Mouse (Mus musculus) gastrocnemius, adult 2 months (tissue): ENCODE measurements at regions not wholly inside any gene's neighbourhood (a gene's known extent, or its start where the extent isn't known, plus 50 kb on each side); places are given as distances from the start of the nearest gene placed in this dataset.

Experiments
- DNase-seq: peaks from one replicate; pipeline ENCODE4 v3.0.0; 2022
- H3K27ac ChIP-seq: fragments of 200-600 bp; 2 replicates; pipeline ENCODE4 v1.8.1; 2022; ENCODE audit warnings: mild to moderate bottlenecking
- H3K4me3 ChIP-seq: fragments of 200-600 bp; 2 replicates; pipeline ENCODE4 v1.8.1; 2022; ENCODE audit warnings: mild to moderate bottlenecking, moderate library complexity
- CTCF ChIP-seq: fragments of 200-600 bp; IDR thresholded peaks from 2 replicates; pipeline ENCODE4 v1.8.1; 2022; ENCODE audit warnings: antibody characterized with exemption, mild to moderate bottlenecking, moderate library complexity
- intact Hi-C: fragments of 180-260 bp; cut with DNase I; formaldehyde crosslinking; loops from one replicate; pipeline ENCODE4 v1.15.1; 2025

DNA sequence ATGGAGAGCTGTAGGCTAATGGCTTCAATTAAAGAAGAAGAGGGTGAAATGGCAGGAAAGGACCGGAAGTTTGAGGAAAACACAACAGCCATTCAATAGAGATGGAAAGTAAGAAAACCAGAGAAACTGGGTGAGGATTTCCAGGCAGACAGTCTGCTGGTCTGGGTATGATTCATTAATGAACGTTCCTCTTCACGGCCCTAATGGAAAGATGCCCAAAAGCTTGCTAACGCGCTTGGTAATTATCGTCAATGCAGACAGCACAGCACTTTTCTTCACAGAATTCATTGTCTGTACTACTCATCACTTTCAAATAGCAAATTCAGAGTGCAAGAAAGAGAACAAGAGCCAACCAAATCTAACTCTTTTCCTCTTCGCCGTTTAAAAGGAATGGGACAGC lies 60.3 kb downstream of the Ing2 start:
- Histone ChIP-seq H3K27ac (no peak overlapping the region), H3K4me3 (no peak overlapping the region)
- intact Hi-C loops, result no loop called here
- no peak for DNase-seq
- no peak for TF ChIP-seq CTCF

DNA sequence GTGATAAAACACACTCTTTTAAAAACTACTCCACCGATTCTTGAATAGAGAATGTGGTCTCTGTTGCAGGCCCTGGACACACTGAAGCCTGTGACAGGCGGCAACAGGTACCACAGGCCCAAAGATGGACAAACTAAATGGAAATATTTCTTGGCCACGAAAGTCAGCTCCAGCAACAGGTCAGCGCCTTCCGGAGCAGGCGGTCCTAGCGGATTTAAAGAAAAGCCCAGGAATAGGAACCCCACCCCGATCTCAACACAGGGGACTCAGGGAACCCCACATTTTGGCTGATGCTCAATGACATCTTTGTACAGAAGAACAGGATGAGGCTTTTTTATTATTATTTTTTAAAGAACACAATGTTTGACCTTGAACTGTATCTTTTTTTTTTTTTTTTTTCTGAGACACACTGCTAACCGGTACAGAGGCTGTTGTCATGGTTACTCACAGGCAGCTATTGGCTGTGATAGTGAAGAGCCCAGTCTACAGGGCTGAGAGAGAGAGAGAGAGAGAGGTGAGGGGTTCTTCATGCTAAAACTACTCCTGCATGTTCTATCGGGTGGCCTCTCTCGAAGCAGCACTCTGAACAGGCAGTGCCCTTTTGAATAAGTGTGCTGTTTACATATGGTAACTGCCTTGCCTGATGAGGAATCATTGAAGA lies 63.5 kb downstream of the Ing2 start:
- TF ChIP-seq CTCF, result no peak
- no peak for DNase-seq
- Histone ChIP-seq H3K27ac (no peak overlapping the region), H3K4me3 (no peak overlapping the region)
- intact Hi-C loops, result no loop called here

DNA sequence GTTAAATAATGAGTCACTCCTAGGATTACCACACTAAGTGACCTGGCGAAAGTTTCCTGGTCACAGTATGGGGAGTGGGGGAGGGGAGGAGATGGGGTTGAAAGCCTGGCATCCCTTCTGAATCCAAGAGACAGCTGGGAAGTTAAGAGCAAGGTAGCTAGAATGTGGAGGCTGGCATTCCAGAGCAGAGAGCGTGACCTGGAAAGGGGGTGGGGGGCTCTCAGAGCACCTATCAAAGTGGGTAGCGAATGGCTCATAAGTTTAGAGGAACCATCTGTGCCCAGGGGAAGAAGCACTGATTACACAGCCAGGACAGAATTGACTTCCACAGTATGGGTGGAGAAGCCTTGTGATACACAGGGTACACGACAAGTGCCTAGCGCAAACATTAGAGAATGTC lies 65.4 kb downstream of the Ing2 start:
- Histone ChIP-seq H3K27ac (no peak overlapping the region), H3K4me3 (no peak overlapping the region)
- intact Hi-C loops, result no loop called here
- no peak for DNase-seq
- TF ChIP-seq CTCF, result no peak

DNA sequence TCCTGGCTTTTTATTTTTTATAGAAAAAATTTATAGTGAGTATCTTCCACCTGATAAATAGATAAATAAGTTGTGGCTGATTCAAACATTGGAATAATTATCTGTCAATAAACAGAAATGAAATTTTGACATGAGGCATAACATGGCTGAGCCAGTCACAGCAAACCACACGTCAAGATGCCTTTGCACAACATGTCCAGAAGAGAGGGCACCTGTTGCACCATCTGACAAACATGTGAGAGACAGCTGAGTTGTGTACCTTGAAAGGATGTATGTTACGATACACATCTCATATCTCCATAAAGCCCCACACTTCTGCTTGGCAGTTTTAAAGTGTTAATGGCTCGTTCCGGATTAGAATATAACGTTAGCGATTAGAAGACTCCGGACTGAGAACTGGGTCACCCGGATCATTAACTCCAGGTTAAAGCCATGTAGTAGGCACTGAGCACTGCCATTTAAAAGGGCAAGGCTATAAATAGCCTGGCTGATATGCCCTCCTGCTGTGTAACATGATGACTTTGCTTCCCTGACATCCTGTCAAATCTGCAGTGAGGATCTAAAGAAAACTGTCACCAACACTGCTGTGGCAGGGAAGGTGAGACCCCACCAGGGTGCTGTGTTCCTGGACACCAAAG lies 70.9 kb downstream of the Rwdd4a start:
- peak; percentile 62 for DNase-seq
- TF ChIP-seq CTCF, result no peak
- H3K27ac ChIP-seq, result peak overlapping the region; percentile 91
- intact Hi-C loops, result loop anchor here (2.0 kb wide), 1 partner anchor 70 kb away; the partner anchor contains the start of gene Ing2
- H3K4me3 ChIP-seq, result peak overlapping the region; percentile 28; the same call in 1 of the 2 replicates
